Mouse (Mus musculus): ENCODE results near the gene Ntm. TPM values are rescaled to one million over a fixed set of nuclear protein-coding genes. Genes with fewer than 3 reads are reported as not detected.

Ntm gene
- polyA plus RNA-seq, 1 experiment from 2014 or later, result 8.9 TPM

DNA sequence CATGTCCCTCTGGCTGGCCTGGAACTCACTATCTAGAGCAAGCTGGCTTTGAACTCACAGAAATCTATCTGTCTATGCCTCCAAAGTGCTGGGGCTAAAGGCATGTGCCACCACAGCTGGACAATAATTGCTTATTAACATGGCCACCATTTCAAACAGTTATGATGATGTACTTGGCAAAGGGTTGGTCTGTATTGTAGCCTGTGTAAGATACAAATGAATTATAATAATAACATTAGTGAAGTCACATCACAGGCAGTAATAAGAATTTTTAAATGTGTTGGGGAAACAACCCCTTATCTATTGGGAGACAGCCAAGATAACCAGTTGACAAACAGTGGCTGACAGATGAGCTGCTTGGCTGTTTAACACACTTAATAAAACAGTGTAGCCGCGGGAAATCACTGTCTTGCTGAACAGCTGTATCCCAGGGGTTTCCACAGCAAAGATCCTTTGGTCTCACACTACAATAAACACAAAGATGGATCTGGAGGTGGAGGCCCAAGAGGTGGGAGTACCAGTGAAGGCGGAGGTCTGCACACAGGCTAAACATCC is 302.8 kb downstream of the Ntm start:
- H3K9me3 ChIP-seq, result no peaks in the 10 kb centered on the region
- H3K4me3 ChIP-seq (replicated peaks), result no peak overlapping the region
- H3K9ac ChIP-seq, result no peak overlapping the region
- ATAC-seq, result no peak
- H3K4me1 ChIP-seq (replicated peaks), result 0 out of 2 replicates have a peak, but pooled peaks cover 2% of the 10 kb centered on the region
- H3K27me3 ChIP-seq (replicated peaks), result no peaks in the 10 kb centered on the region
- 39% methylated on average over 3 of the region's 3 CpGs for WGBS
- H3K4me2 ChIP-seq (replicated peaks), result no peak overlapping the region
- no peak overlapping the region for H3K27ac ChIP-seq
- H3K36me3 ChIP-seq, result no peaks in the 10 kb centered on the region

DNA sequence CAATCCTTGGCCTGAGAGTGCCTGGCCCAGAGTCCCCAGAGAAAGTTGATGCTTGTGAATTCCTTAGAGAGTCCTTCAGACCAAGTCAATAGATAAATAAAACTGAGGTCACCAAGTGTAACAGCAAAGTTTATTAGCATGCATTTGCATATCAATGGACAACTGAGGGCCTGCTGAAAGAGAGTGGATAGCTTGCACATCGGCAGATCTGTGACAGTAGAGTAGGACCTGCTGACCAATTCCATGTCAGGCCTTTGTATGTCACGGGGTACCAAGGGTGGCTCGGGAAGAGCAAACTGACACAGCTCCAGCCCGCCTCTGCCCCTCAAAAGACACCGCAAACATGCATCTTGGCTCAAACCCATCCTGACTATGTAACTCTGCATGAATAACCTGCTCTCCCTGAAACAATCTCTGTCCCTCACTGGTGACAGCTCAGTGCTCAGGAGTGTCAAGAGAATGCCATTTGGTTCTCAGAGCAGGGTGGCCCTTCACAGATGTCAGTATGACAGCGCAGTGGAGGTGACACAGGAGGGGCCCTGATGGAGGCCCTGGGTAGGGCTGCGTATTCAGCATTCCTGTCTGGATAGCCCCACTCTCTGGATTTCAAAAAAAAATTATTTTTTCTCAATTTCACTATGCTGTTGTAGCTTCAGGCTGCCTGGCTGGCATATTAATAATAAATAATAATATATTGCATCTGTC is 305.0 kb downstream of the Ntm start:
- Histone ChIP-seq H3K9me3 (no peaks in the 10 kb centered on the region), H3K27me3 (replicated peaks) (no peaks in the 10 kb centered on the region), H3K9ac (no peak overlapping the region), H3K4me3 (replicated peaks) (no peak overlapping the region), H3K36me3 (no peaks in the 10 kb centered on the region), H3K4me1 (replicated peaks) (0 out of 2 replicates have a peak, but pooled peaks cover 2% of the 10 kb centered on the region), H3K27ac (no peak overlapping the region), H3K4me2 (replicated peaks) (no peak overlapping the region)
- no peak for ATAC-seq
- WGBS, result 79% methylated on average over 7 of the region's 7 CpGs

DNA sequence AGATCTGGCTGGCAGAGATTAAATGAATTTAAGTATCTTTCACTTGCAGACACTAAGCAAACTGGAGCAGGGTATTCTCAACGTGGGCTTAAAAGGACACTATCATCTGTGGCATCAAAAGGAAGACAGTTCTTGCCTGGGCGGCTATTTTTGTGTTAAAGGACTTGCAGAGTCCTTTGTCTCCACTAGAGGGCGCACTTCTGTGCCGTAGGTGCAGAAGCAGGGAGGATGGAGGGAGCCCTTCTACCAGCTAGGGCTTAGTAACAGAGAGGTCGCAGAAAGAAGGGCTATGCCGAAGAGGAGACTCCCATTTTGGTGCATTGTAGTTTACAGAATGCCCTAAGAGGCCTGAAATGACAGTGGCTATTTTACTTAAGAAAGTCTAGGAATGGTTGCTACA is 308.1 kb downstream of the Ntm start:
- Histone ChIP-seq H3K9ac (no peak overlapping the region), H3K4me1 (replicated peaks) (no peaks in the 10 kb centered on the region), H3K9me3 (no peaks in the 10 kb centered on the region), H3K27me3 (replicated peaks) (0 out of 2 replicates have a peak, but pooled peaks cover 4% of the 10 kb centered on the region), H3K27ac (no peak overlapping the region), H3K36me3 (no peaks in the 10 kb centered on the region), H3K4me2 (replicated peaks) (no peak overlapping the region), H3K4me3 (replicated peaks) (no peak overlapping the region)
- WGBS, result 12% methylated on average over 6 of the region's 6 CpGs
- ATAC-seq, result no peak

DNA sequence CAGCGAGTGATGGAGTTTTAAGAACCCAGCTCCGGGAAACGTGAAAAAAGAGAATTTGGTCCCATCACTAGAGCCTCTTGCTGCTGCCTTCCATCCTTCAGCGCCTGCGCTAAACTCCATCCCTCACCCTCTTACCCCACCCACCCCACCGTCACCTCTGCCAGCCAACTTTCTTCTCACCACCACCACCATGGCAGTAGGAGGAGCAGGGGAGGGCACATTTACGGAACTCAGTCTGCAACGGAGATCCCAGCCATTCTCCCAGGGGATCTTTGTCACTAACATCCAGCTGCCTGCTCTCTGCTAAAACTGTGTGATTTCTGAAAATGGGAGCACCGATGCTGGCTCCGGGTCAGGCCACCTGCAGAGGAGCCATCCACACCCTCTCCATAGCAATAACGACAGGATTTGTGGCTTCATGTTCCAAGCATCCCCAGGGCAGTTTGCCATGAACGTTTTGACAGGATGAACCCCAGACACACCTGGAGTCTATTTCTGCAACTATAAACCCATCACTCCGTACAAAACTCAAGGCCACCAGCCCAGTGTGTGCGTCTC is 309.2 kb downstream of the Ntm start:
- Histone ChIP-seq H3K4me3 (replicated peaks) (no peak overlapping the region), H3K36me3 (no peaks in the 10 kb centered on the region), H3K9me3 (no peaks in the 10 kb centered on the region), H3K27me3 (replicated peaks) (0 out of 2 replicates have a peak, but pooled peaks cover 4% of the 10 kb centered on the region), H3K9ac (no peak overlapping the region), H3K27ac (no peak overlapping the region), H3K4me2 (replicated peaks) (no peak overlapping the region), H3K4me1 (replicated peaks) (no peaks in the 10 kb centered on the region)
- ATAC-seq, result no peak
- WGBS, result 69% methylated on average over 14 of the region's 14 CpGs

DNA sequence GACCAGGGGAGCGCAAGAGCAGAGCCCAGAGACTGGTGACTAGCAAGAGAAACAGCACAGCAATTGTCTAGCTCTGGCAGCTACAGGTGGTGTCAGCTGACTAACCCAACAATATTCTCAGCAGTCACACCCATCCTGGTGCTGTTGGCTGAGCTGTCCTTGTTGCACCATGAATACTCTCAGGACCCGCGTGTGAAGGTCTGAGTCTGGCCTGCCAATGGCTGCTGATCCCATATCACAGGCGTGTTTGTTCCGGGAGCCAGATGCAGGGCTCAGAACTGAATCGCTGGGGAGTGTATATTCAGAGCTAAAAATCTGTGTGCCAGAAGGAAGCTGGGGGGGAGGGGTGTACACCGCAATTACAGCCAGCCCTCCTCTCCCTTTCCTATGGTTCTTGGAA is 310.1 kb downstream of the Ntm start:
- H3K9ac ChIP-seq, result no peak overlapping the region
- no peaks in the 10 kb centered on the region for H3K36me3 ChIP-seq
- WGBS, result 71% methylated on average over 7 of the region's 7 CpGs
- 0 out of 2 replicates have a peak, but pooled peaks cover 4% of the 10 kb centered on the region for H3K27me3 ChIP-seq (replicated peaks)
- no peak for ATAC-seq
- H3K4me2 ChIP-seq (replicated peaks), result no peak overlapping the region
- no peaks in the 10 kb centered on the region for H3K4me1 ChIP-seq (replicated peaks)
- H3K27ac ChIP-seq, result no peak overlapping the region
- no peak overlapping the region for H3K4me3 ChIP-seq (replicated peaks)
- H3K9me3 ChIP-seq, result no peaks in the 10 kb centered on the region

DNA sequence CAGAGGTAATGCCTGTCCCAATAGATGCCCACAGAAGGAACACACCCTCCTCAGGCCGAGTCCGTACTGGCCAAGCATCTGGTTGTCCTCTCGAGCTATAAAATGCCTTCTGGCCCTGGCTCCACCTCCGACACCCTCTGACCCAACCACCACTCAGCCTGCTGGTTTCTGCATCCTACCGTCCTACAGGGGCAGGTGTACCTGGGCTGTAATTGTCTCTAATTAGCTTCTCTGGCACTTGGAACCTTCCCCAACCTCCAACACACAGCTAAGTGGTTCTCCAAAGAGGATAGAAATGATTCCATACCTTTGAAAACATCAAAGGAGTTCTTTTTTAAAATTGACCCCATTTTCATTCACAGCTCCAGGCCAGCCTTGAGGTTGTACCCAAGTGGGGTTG is 311.1 kb downstream of the Ntm start:
- ATAC-seq, result no peak
- H3K9ac ChIP-seq, result no peak overlapping the region
- H3K36me3 ChIP-seq, result no peaks in the 10 kb centered on the region
- H3K4me1 ChIP-seq (replicated peaks), result no peaks in the 10 kb centered on the region
- H3K27me3 ChIP-seq (replicated peaks), result 0 out of 2 replicates have a peak, but pooled peaks cover 4% of the 10 kb centered on the region
- H3K4me2 ChIP-seq (replicated peaks), result no peak overlapping the region
- H3K9me3 ChIP-seq, result no peaks in the 10 kb centered on the region
- no peak overlapping the region for H3K4me3 ChIP-seq (replicated peaks)
- H3K27ac ChIP-seq, result no peak overlapping the region
- 55% methylated on average over 5 of the region's 5 CpGs for WGBS

DNA sequence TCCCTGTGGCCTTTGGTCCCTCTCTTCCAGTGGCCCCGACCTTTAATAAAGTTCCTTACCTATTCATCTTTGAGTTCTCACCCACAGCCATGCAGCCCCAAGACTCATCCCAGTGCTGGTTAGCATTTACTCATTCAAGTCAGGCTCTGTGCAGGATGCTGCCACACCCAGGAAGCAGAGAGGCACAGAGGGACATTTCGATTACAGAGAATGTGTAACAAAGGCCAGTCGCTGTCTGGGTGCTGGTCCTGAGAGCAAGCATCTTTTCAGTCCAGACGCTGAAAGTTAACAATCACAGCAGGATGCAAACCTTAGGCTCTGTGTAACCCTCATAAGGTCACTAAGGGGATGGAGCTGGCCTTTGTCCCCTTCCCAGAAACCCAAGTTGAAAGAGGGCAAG is 311.7 kb downstream of the Ntm start:
- no peak overlapping the region for H3K4me3 ChIP-seq (replicated peaks)
- H3K4me1 ChIP-seq (replicated peaks), result no peaks in the 10 kb centered on the region
- no peak overlapping the region for H3K9ac ChIP-seq
- no peak overlapping the region for H3K27ac ChIP-seq
- no peak overlapping the region for H3K4me2 ChIP-seq (replicated peaks)
- WGBS, result 55% methylated on average over 4 of the region's 4 CpGs
- H3K27me3 ChIP-seq (replicated peaks), result 0 out of 2 replicates have a peak, but pooled peaks cover 4% of the 10 kb centered on the region
- ATAC-seq, result 0 out of 2 replicates have a peak, but pooled peaks have one; percentile 17
- H3K36me3 ChIP-seq, result no peaks in the 10 kb centered on the region
- H3K9me3 ChIP-seq, result no peaks in the 10 kb centered on the region

DNA sequence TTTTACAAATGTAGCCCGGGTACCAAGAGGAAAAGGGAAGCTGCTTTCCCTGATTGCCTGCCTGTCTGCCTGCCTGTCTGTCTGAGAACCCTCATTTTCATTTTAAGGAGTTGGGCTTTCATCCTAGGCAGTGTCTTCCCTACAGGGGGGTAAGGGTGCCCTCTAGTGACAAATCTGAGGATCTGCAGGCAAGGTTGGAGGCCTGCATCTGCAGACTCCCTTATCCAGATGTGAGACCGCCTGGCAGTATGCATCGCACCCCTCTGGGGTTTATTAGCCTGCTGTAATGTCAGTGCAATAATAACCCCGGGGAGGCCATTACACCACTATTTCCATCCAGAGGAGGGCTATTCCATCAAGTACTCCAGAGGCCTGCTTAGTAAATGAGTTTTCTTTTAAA is 312.3 kb downstream of the Ntm start:
- no peaks in the 10 kb centered on the region for H3K9me3 ChIP-seq
- 29% methylated on average over 4 of the region's 4 CpGs for WGBS
- no peak for ATAC-seq

DNA sequence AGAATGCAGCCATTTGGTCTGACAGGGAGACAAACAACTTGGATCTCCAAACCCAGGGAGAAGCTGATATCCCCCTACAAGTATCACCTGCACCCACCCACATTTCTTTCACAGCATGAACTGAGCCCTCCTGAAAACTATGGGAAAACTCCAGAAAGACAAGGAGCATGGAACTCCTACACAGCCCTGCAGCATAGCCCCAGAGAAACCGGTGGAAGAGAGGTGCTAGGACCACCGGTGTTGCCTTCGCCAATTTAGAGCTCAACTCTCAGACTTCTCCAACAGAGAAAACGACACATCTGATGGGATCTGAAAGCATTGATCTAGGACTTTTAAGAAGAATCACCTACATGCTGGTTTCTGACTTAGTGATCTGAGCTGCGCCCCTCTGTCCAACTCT is 312.7 kb downstream of the Ntm start:
- H3K9ac ChIP-seq, result no peak overlapping the region
- WGBS, result 76% methylated on average over 5 of the region's 5 CpGs
- H3K27me3 ChIP-seq (replicated peaks), result 0 out of 2 replicates have a peak, but pooled peaks cover 4% of the 10 kb centered on the region
- H3K27ac ChIP-seq, result no peak overlapping the region
- H3K4me3 ChIP-seq (replicated peaks), result no peak overlapping the region
- no peaks in the 10 kb centered on the region for H3K9me3 ChIP-seq
- H3K4me2 ChIP-seq (replicated peaks), result no peak overlapping the region
- no peaks in the 10 kb centered on the region for H3K4me1 ChIP-seq (replicated peaks)
- ATAC-seq, result no peak
- H3K36me3 ChIP-seq, result no peaks in the 10 kb centered on the region

More for the DNA sequence above, 312.3 kb downstream of the Ntm start:
- no peak overlapping the region for H3K27ac ChIP-seq
- H3K4me2 ChIP-seq (replicated peaks), result no peak overlapping the region
- H3K4me3 ChIP-seq (replicated peaks), result no peak overlapping the region
- H3K27me3 ChIP-seq (replicated peaks), result 0 out of 2 replicates have a peak, but pooled peaks cover 4% of the 10 kb centered on the region
- no peak overlapping the region for H3K9ac ChIP-seq
- H3K36me3 ChIP-seq, result no peaks in the 10 kb centered on the region
- H3K4me1 ChIP-seq (replicated peaks), result no peaks in the 10 kb centered on the region

DNA sequence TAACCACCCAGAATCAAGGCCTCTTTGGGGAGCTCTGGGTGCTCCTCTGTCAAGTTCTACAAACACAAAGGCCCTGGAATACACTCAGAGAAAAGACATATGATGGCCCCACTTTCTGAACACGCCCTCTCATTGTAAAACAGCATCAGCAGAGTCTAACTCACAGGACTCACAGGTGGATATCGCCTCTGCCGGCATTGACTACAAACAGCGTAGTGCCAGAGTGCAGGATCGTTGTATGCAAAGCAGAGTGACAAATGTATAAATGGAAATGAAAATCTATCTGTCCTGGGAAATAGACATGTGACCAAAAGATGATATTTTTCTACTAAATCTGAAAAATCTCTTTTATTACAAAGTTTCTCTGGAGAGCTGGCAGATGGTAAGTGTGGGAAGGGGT is 314.7 kb downstream of the Ntm start:
- WGBS, result 88% methylated on average over 5 of the region's 5 CpGs
- ATAC-seq, result no peak

DNA sequence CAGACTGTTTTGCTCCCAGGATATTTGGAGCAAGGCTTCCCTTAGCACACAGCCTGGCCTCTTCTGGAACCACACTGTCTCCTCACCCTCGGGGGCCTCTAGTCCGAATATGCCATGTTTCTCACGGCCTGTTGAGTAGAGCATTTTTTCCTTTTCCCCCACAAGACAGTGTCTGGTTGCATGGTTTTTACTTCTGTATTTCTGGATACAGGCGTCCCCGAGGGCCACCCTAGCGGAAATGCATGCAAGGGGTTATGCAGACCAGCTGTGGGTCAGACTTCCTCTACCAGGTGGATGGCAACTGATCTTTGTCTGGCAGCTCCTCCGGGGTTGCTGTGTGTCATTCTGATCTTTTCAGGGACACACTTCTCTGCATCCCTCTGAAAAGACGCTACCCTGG is 315.2 kb downstream of the Ntm start:
- H3K9me3 ChIP-seq, result no peaks in the 10 kb centered on the region
- no peak overlapping the region for H3K4me3 ChIP-seq (replicated peaks)
- WGBS, result 68% methylated on average over 8 of the region's 8 CpGs
- no peaks in the 10 kb centered on the region for H3K36me3 ChIP-seq
- no peaks in the 10 kb centered on the region for H3K4me1 ChIP-seq (replicated peaks)
- H3K27me3 ChIP-seq (replicated peaks), result 0 out of 2 replicates have a peak, but pooled peaks cover 4% of the 10 kb centered on the region
- no peak overlapping the region for H3K4me2 ChIP-seq (replicated peaks)
- no peak for ATAC-seq
- H3K9ac ChIP-seq, result no peak overlapping the region
- no peak overlapping the region for H3K27ac ChIP-seq

More for the DNA sequence above, 314.7 kb downstream of the Ntm start:
- no peak overlapping the region for H3K27ac ChIP-seq
- H3K27me3 ChIP-seq (replicated peaks), result 0 out of 2 replicates have a peak, but pooled peaks cover 4% of the 10 kb centered on the region
- H3K9ac ChIP-seq, result no peak overlapping the region
- no peaks in the 10 kb centered on the region for H3K9me3 ChIP-seq
- H3K4me3 ChIP-seq (replicated peaks), result no peak overlapping the region
- no peak overlapping the region for H3K4me2 ChIP-seq (replicated peaks)
- H3K4me1 ChIP-seq (replicated peaks), result no peaks in the 10 kb centered on the region
- no peaks in the 10 kb centered on the region for H3K36me3 ChIP-seq

DNA sequence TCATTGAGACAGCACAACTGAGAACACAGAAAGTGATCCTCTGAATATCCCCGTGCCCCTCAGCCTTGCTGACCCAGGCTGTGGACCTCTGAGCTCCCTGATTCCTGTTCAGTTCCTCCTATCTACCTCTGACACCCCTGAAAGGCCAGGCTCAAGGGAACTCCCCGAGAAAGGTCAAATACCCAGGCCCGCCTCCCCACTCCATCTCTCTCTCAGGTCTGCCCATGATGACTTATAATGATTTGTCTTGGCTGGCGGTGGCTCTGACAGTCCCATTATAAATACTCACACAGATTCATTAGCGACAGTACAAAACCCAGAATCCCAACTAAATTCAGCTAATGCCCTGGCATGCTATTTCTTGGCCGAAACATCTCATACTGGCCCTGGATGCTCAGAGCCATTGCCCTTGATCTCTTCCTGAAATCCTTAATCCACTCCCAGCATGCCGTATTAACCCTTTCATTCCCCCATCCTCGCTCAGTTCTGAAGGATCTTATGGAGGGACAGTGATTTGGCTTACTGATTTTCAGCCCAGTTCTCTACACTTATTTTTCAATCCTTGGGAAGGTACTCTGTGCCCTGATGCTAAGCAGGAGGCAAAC is 317.0 kb downstream of the Ntm start:
- Histone ChIP-seq H3K9me3 (no peaks in the 10 kb centered on the region), H3K4me2 (replicated peaks) (no peak overlapping the region), H3K4me3 (replicated peaks) (no peak overlapping the region), H3K27ac (no peak overlapping the region), H3K27me3 (replicated peaks) (0 out of 2 replicates have a peak, but pooled peaks cover under 1% of the 10 kb centered on the region), H3K4me1 (replicated peaks) (no peaks in the 10 kb centered on the region), H3K36me3 (no peaks in the 10 kb centered on the region), H3K9ac (no peak overlapping the region)
- 50% methylated on average over 8 of the region's 8 CpGs for WGBS
- ATAC-seq, result no peak
